Mouse (Mus musculus) heart, embryonic 11.5 days (tissue): ENCODE data around the gene Grm6. TPM values are rescaled to one million over a fixed set of nuclear protein-coding genes. Genes with fewer than 3 reads are reported as not detected.

Experiments used
- ATAC-seq: fragments of 200-750 bp; cut with Nextera tagmentation; replicated peaks from 2 replicates; pipeline ENCODE4 v1.8.0; 2017; ENCODE audit warnings: moderate library complexity; ENCODE audit not compliant: insufficient number of reproducible peaks, low FRiP score, low TSS enrichment
- H3K27ac ChIP-seq: fragments of 300-500 bp; sonication (generic); 2 replicates; pipeline ENCODE4 v1.5.1; 2014; ENCODE audit warnings: mild to moderate bottlenecking, low read depth, low read length
- H3K27me3 ChIP-seq: fragments of 300-500 bp; sonication (generic); 2 replicates; pipeline ENCODE4 v1.6.1; 2014; ENCODE audit warnings: mild to moderate bottlenecking, low read length, mixed read lengths; ENCODE audit not compliant: control insufficient read depth, insufficient read depth
- H3K36me3 ChIP-seq: fragments of 300-500 bp; sonication (generic); 2 replicates; pipeline ENCODE4 v1.6.1; 2014; ENCODE audit warnings: mild to moderate bottlenecking, low read length, moderate library complexity, mixed read lengths; ENCODE audit not compliant: control insufficient read depth, insufficient read depth
- H3K4me1 ChIP-seq: fragments of 300-500 bp; sonication (generic); 2 replicates; pipeline ENCODE4 v1.6.1; 2014; ENCODE audit warnings: low read length; ENCODE audit not compliant: control insufficient read depth, insufficient read depth
- H3K4me2 ChIP-seq: fragments of 300-500 bp; sonication (generic); 2 replicates; pipeline ENCODE4 v1.6.1; 2014; ENCODE audit warnings: mild to moderate bottlenecking, moderate library complexity
- H3K4me3 ChIP-seq: fragments of 300-500 bp; sonication (generic); 2 replicates; pipeline ENCODE4 v1.5.1; 2014; ENCODE audit warnings: low read depth, low read length
- H3K9ac ChIP-seq: fragments of 300-500 bp; sonication (generic); 2 replicates; pipeline ENCODE4 v1.6.1; 2014; ENCODE audit warnings: mild to moderate bottlenecking, low read depth, low read length, moderate library complexity
- H3K9me3 ChIP-seq: fragments of 300-500 bp; sonication (generic); replicated peaks from 2 replicates; pipeline ENCODE4 v1.6.1; 2016; ENCODE audit warnings: low read length; ENCODE audit not compliant: control insufficient read depth
- WGBS: fragments of 180-500 bp; shearing (Covaris S2); extraction: QIAGEN DNeasy Blood & Tissue Kit; methylation state at CpG from one replicate; pipeline ENCODE4 v1.1.7; 2014; ENCODE audit not compliant: insufficient replicate concordance; 5-methylcytosine and 5-hydroxymethylcytosine counted together
- polyA plus RNA-seq: library from polyadenylated mRNA; unstranded; fragments of >200 nt; fragmentation: Nextera tagmentation; extraction: Ambion mirVana; gene quantifications from 2 replicates; pipeline ENCODE4 v1.2.1, GENCODE M21; 2014

The Grm6 gene
- 0.04 TPM in 1 of 2 replicates, not detected in the other for polyA plus RNA-seq

- H3K9ac ChIP-seq, result 0 out of 2 replicates have a peak within 1 kb of the TSS, but pooled peaks have one; percentile 28
- WGBS, result 4% methylated on average over 11 of the region's 11 CpGs
- ATAC-seq, result no peak
These were observed at the start of gene Grm6 for GRCm38 (mm10) chr11:50850177-50850735. TSS of gene Grm6 (plus strand) at chr11:50850685.

GRCm38 (mm10) chr11:50814233-50814632, 36.3 kb upstream of the Grm6 start:
- WGBS, result 95% methylated on average over 4 of the region's 4 CpGs
- H3K27me3 ChIP-seq, result no peaks in the 10 kb centered on the region
- ATAC-seq, result no peak
- no peaks in the 10 kb centered on the region for H3K4me1 ChIP-seq
- H3K36me3 ChIP-seq, result peaks cover 76% of the 10 kb centered on the region
- no peak overlapping the region for H3K4me3 ChIP-seq
- H3K9ac ChIP-seq, result no peak overlapping the region
- H3K9me3 ChIP-seq, result peaks cover 34% of the 10 kb centered on the region
- H3K4me2 ChIP-seq, result no peak overlapping the region
- H3K27ac ChIP-seq, result no peak overlapping the region

More at GRCm38 (mm10) chr11:50850177-50850735, at the start of gene Grm6:
- Histone ChIP-seq H3K4me2 (peak within 1 kb of the TSS; percentile 94), H3K27me3 (peaks cover 52% of the 10 kb centered on the region), H3K4me3 (peak within 1 kb of the TSS; percentile 53), H3K27ac (no peak within 1 kb of the TSS), H3K9me3 (peaks cover 3% of the 10 kb centered on the region; the same call in 1 of the 2 replicates), H3K4me1 (peaks cover 8% of the 10 kb centered on the region), H3K36me3 (no peaks in the 10 kb centered on the region)

- Histone ChIP-seq H3K4me1 (peaks cover 4% of the 10 kb centered on the region; the same call in 1 of the 2 replicates), H3K27me3 (no peaks in the 10 kb centered on the region), H3K4me3 (no peak overlapping the region; the same call in 1 of the 2 replicates), H3K9ac (peak overlapping the region; percentile 95; the same call in 1 of the 2 replicates), H3K9me3 (no peaks in the 10 kb centered on the region), H3K27ac (no peak overlapping the region), H3K36me3 (peaks cover 20% of the 10 kb centered on the region), H3K4me2 (peak overlapping the region; percentile 79)
- no peak for ATAC-seq
- 67% methylated on average over 2 of the region's 2 CpGs for WGBS
These were observed 24.3 kb upstream of the Grm6 start for GRCm38 (mm10) chr11:50826214-50826613.

GRCm38 (mm10) chr11:50827010-50827953, 23.2 kb upstream of the Grm6 start, which contains the start of gene Zfp354c:
TSS of gene Zfp354c (minus strand) at chr11:50827724.
- Histone ChIP-seq H3K36me3 (peaks cover 19% of the 10 kb centered on the region), H3K9me3 (no peaks in the 10 kb centered on the region), H3K4me1 (peaks cover 4% of the 10 kb centered on the region; the same call in 1 of the 2 replicates), H3K27me3 (no peaks in the 10 kb centered on the region), H3K4me3 (peak within 1 kb of the TSS; percentile 92), H3K4me2 (peak within 1 kb of the TSS; percentile 79), H3K27ac (no peak within 1 kb of the TSS), H3K9ac (peak within 1 kb of the TSS; percentile 95)
- ATAC-seq, result peak; percentile 89
- 2% methylated on average over 45 of the region's 45 CpGs for WGBS

- no peaks in the 10 kb centered on the region for H3K27me3 ChIP-seq
- no peak overlapping the region for H3K4me3 ChIP-seq
- no peaks in the 10 kb centered on the region; the same call in 1 of the 2 replicates for H3K36me3 ChIP-seq
- H3K9me3 ChIP-seq, result peaks cover 9% of the 10 kb centered on the region
- no peak overlapping the region for H3K27ac ChIP-seq
- H3K9ac ChIP-seq, result no peak overlapping the region
- H3K4me2 ChIP-seq, result no peak overlapping the region
- ATAC-seq, result no peak
- 78% methylated on average over 4 of the region's 4 CpGs for WGBS
- H3K4me1 ChIP-seq, result no peaks in the 10 kb centered on the region; the same call in 1 of the 2 replicates
These were observed 14.8 kb upstream of the Grm6 start for GRCm38 (mm10) chr11:50835727-50836126.

GRCm38 (mm10) chr11:50841023-50841735, 9.3 kb upstream of the Grm6 start, which contains the start of gene Zfp879:
TSS of gene Zfp879 (minus strand) at chr11:50841552.
- Histone ChIP-seq H3K4me2 (peak within 1 kb of the TSS; percentile 79), H3K36me3 (no peaks in the 10 kb centered on the region), H3K27ac (peak within 1 kb of the TSS; percentile 68), H3K27me3 (no peaks in the 10 kb centered on the region), H3K9me3 (no peaks in the 10 kb centered on the region), H3K4me3 (peak within 1 kb of the TSS; percentile 52), H3K4me1 (peaks cover 3% of the 10 kb centered on the region; the same call in 1 of the 2 replicates), H3K9ac (peak within 1 kb of the TSS; percentile 83)
- ATAC-seq, result peak; percentile 87
- WGBS, result 17% methylated on average over 22 of the region's 22 CpGs

- Histone ChIP-seq H3K4me1 (peaks cover 8% of the 10 kb centered on the region), H3K4me2 (no peak overlapping the region), H3K4me3 (no peak overlapping the region), H3K27ac (no peak overlapping the region), H3K9me3 (peaks cover 3% of the 10 kb centered on the region; the same call in 1 of the 2 replicates), H3K27me3 (peaks cover 30% of the 10 kb centered on the region), H3K36me3 (no peaks in the 10 kb centered on the region), H3K9ac (no peak overlapping the region)
- no peak for ATAC-seq
- 80% methylated on average over 3 of the region's 3 CpGs for WGBS
These were observed 4.5 kb upstream of the Grm6 start for GRCm38 (mm10) chr11:50845951-50846350.

GRCm38 (mm10) chr11:50847047-50847446, 3.4 kb upstream of the Grm6 start:
- H3K4me2 ChIP-seq, result no peak overlapping the region
- H3K4me1 ChIP-seq, result peaks cover 8% of the 10 kb centered on the region
- H3K9me3 ChIP-seq, result peaks cover 3% of the 10 kb centered on the region; the same call in 1 of the 2 replicates
- peaks cover 41% of the 10 kb centered on the region for H3K27me3 ChIP-seq
- ATAC-seq, result no peak
- no peak overlapping the region for H3K4me3 ChIP-seq
- H3K36me3 ChIP-seq, result no peaks in the 10 kb centered on the region
- 74% methylated on average over 5 of the region's 5 CpGs for WGBS
- H3K9ac ChIP-seq, result no peak overlapping the region
- H3K27ac ChIP-seq, result no peak overlapping the region
